Mouse (Mus musculus) forebrain, embryonic 14.5 days (tissue): ENCODE results near the gene Shcbp1l. TPM values are rescaled to one million over a fixed set of nuclear protein-coding genes. Genes with fewer than 3 reads are reported as not detected.
"Not testable (repeated sequence)": the region's sequence is repeated elsewhere in the genome, so short reads cannot be mapped to it uniquely, and the experiment has no call there.

ENCODE experiments used
- ATAC-seq: fragments of 200-750 bp; cut with Nextera tagmentation; 2 replicates; pipeline ENCODE4 v1.8.0; 2017; ENCODE audit warnings: mild to moderate bottlenecking, moderate library complexity
- DNase-seq: peaks from one replicate; pipeline ENCODE4 v3.0.0-alpha.2; 2015; ENCODE audit warnings: low spot score
- H3K27ac ChIP-seq: fragments of 300-500 bp; sonication (generic); 2 replicates; pipeline ENCODE4 v1.5.1; 2014; ENCODE audit warnings: low read depth, mild to moderate bottlenecking, control low read depth, low read length, moderate library complexity
- H3K27me3 ChIP-seq: fragments of 300-500 bp; sonication (generic); replicated peaks from 2 replicates; pipeline ENCODE4 v1.6.1; 2014; ENCODE audit warnings: low read length, control low read depth, mixed read lengths; ENCODE audit not compliant: control insufficient read depth, insufficient read depth
- H3K36me3 ChIP-seq: fragments of 300-500 bp; sonication (generic); 2 replicates; pipeline ENCODE4 v1.6.1; 2014; ENCODE audit warnings: low read length, control low read depth; ENCODE audit not compliant: control insufficient read depth, insufficient read depth
- H3K4me1 ChIP-seq: fragments of 300-500 bp; sonication (generic); 2 replicates; pipeline ENCODE4 v1.6.1; 2014; ENCODE audit warnings: antibody characterized with exemption, low read length, control low read depth; ENCODE audit not compliant: control insufficient read depth, insufficient read depth
- H3K4me2 ChIP-seq: fragments of 300-500 bp; sonication (generic); 2 replicates; pipeline ENCODE4 v1.6.1; 2014; ENCODE audit warnings: mild to moderate bottlenecking, control low read depth, low read length
- H3K4me3 ChIP-seq: fragments of 300-500 bp; sonication (generic); 2 replicates; pipeline ENCODE4 v1.5.1; 2014; ENCODE audit warnings: low read depth, low read length, control low read depth
- H3K9ac ChIP-seq: fragments of 300-500 bp; sonication (generic); 2 replicates; pipeline ENCODE4 v1.6.1; 2014; ENCODE audit warnings: mild to moderate bottlenecking, low read length, control low read depth, moderate library complexity
- H3K9me3 ChIP-seq: fragments of 300-500 bp; sonication (generic); replicated peaks from 2 replicates; pipeline ENCODE4 v1.6.1; 2016; ENCODE audit warnings: low read length, control low read depth, mixed read lengths; ENCODE audit not compliant: control insufficient read depth
- WGBS: fragments of 180-500 bp; shearing (Covaris S2); extraction: QIAGEN DNeasy Blood & Tissue Kit; methylation state at CpG from one replicate; pipeline ENCODE4 v1.1.7; 2014; 5-methylcytosine and 5-hydroxymethylcytosine counted together
- polyA plus RNA-seq: library from polyadenylated mRNA; unstranded; fragments of >200 nt; fragmentation: Nextera tagmentation; extraction: Ambion mirVana; gene quantifications from 2 replicates; pipeline ENCODE4 v1.2.1, GENCODE M21; 2014

Gene Shcbp1l
- polyA plus RNA-seq, 1 experiment from 2014 or later: 0.15 TPM

DNA sequence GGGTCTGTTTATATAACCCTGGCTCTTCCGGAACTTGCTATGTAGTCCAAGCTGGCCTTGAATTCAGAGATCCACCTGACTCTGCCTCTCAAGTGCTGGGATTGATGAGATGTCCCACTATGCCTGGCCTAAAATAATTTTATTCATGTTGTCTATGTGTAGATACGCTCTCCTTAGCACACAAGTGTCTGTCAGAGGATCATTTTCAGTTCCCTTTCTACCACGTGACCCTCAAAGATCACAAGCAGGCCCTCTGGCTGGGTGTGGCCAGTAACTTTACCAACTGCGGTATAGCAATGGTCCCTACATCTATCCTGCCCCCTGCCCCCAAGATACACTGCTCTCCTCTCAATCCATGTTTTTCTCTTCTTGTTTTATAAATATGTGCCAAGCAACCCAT, 10.0 kb upstream of the Shcbp1l start:
- no peaks in the 10 kb centered on the region for H3K4me1 ChIP-seq
- WGBS: 92% methylated on average over 4 of the region's 4 CpGs
- H3K4me2 ChIP-seq: no peak overlapping the region
- H3K36me3 ChIP-seq: no peaks in the 10 kb centered on the region
- H3K27me3 ChIP-seq: no peaks in the 10 kb centered on the region
- no peaks in the 10 kb centered on the region for H3K9me3 ChIP-seq
- no peak overlapping the region for H3K4me3 ChIP-seq
- no peak overlapping the region for H3K27ac ChIP-seq
- H3K9ac ChIP-seq: no peak overlapping the region
- DNase-seq (no peak), ATAC-seq (no peak)

GRCm38 (mm10) chr1:153415742-153416141, 9.2 kb upstream of the Shcbp1l start:
- WGBS: 86% methylated on average over 2 of the region's 5 CpGs
- not testable (repeated sequence) for ATAC-seq

GRCm38 (mm10) chr1:153416271-153416832, 8.6 kb upstream of the Shcbp1l start:
- not testable (repeated sequence) for DNase-seq, H3K9me3 ChIP-seq, H3K4me3 ChIP-seq, H3K27ac ChIP-seq, ATAC-seq, H3K27me3 ChIP-seq, H3K36me3 ChIP-seq, H3K4me2 ChIP-seq, H3K9ac ChIP-seq, H3K4me1 ChIP-seq
- WGBS: 87% methylated on average over 3 of the region's 3 CpGs

More at GRCm38 (mm10) chr1:153415742-153416141, 9.2 kb upstream of the Shcbp1l start:
- not testable (repeated sequence) for H3K9me3 ChIP-seq, H3K36me3 ChIP-seq, H3K4me2 ChIP-seq, H3K4me3 ChIP-seq, H3K4me1 ChIP-seq, H3K27ac ChIP-seq, H3K9ac ChIP-seq, DNase-seq, H3K27me3 ChIP-seq

DNA sequence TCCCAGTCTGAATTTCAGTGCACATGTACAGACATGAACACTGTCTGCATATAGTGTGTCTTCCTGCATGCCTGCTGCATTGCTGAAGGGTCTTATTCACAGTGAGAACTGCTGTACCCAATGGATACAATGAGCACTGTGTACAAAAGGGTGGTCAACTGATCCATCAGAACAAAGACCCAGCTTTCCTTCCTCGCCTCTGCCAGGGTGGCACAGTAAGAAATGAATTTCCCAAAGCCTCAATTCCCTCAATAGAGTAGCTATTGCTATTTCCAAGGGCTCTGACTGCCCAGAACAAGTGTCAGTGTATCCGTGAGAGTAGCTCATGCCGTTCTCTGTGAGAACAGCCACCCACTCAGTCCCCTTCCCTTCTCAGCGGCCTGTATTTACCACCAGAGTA, 7.2 kb upstream of the Shcbp1l start:
- H3K9me3 ChIP-seq, DNase-seq, H3K27me3 ChIP-seq, H3K4me3 ChIP-seq, H3K4me1 ChIP-seq, H3K36me3 ChIP-seq, H3K27ac ChIP-seq, H3K9ac ChIP-seq, H3K4me2 ChIP-seq, ATAC-seq: not testable (repeated sequence)
- 51% methylated on average over 4 of the region's 4 CpGs for WGBS

DNA sequence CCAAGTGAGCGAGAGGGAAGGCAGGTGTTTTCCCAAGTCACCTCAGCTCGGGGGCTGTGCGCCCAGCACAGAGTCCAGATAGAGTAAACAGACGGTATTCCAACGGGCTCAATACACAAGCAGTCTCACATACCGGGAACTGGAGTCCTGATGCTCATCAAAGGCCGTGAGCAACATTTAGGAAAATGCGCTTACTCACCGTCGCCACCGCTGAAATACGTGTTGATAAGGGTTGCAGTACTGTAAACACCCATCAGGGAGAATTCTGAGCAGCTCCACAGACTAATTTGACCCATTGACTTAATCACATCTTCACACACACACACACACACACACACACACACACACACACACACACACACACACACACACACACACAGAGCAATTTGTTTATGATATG, 691 bp upstream of the Shcbp1l start:
- H3K9me3 ChIP-seq: no peaks in the 10 kb centered on the region
- no peaks in the 10 kb centered on the region for H3K36me3 ChIP-seq
- peak overlapping the region; percentile 93 for H3K4me2 ChIP-seq
- peaks cover 5% of the 10 kb centered on the region; the same call in 1 of the 2 replicates for H3K4me1 ChIP-seq
- ATAC-seq (peak; percentile 22), DNase-seq (peak; percentile 43)
- no peak overlapping the region for H3K27ac ChIP-seq
- no peaks in the 10 kb centered on the region for H3K27me3 ChIP-seq
- no peak overlapping the region for H3K9ac ChIP-seq
- H3K4me3 ChIP-seq: peak overlapping the region; percentile 49
- WGBS: 30% methylated on average over 12 of the region's 12 CpGs

- H3K4me3 ChIP-seq: no peak overlapping the region
- no peak overlapping the region for H3K9ac ChIP-seq
- WGBS: 85% methylated on average over 7 of the region's 7 CpGs
- H3K27me3 ChIP-seq: no peaks in the 10 kb centered on the region
- no peaks in the 10 kb centered on the region for H3K9me3 ChIP-seq
- no peak overlapping the region for H3K27ac ChIP-seq
- no peak overlapping the region for H3K4me2 ChIP-seq
- no peak for DNase-seq
- ATAC-seq: no peak
- H3K36me3 ChIP-seq: no peaks in the 10 kb centered on the region
- H3K4me1 ChIP-seq: no peaks in the 10 kb centered on the region
Observed at GRCm38 (mm10) chr1:153431158-153431557, 6.2 kb downstream of the Shcbp1l start.

GRCm38 (mm10) chr1:153431701-153432100, 6.7 kb downstream of the Shcbp1l start:
- H3K4me1 ChIP-seq: no peaks in the 10 kb centered on the region

GRCm38 (mm10) chr1:153432329-153432728, 7.4 kb downstream of the Shcbp1l start:
- Histone ChIP-seq H3K4me1 (no peaks in the 10 kb centered on the region), H3K4me2 (no peak overlapping the region), H3K27me3 (no peaks in the 10 kb centered on the region), H3K9me3 (no peaks in the 10 kb centered on the region), H3K27ac (no peak overlapping the region), H3K36me3 (no peaks in the 10 kb centered on the region), H3K9ac (no peak overlapping the region), H3K4me3 (no peak overlapping the region)
- ATAC-seq (no peak), DNase-seq (no peak)
- 76% methylated on average over 2 of the region's 2 CpGs for WGBS

More at GRCm38 (mm10) chr1:153431701-153432100, 6.7 kb downstream of the Shcbp1l start:
- Histone ChIP-seq H3K4me3 (no peak overlapping the region), H3K36me3 (no peaks in the 10 kb centered on the region), H3K4me2 (no peak overlapping the region), H3K9me3 (no peaks in the 10 kb centered on the region), H3K27ac (no peak overlapping the region), H3K27me3 (no peaks in the 10 kb centered on the region), H3K9ac (no peak overlapping the region)
- DNase-seq (no peak), ATAC-seq (no peak)
- WGBS: 88% methylated on average over 10 of the region's 10 CpGs

- ATAC-seq (no peak), DNase-seq (no peak)
- no peaks in the 10 kb centered on the region for H3K9me3 ChIP-seq
- H3K27ac ChIP-seq: no peak overlapping the region
- H3K4me1 ChIP-seq: no peaks in the 10 kb centered on the region
- no peaks in the 10 kb centered on the region for H3K27me3 ChIP-seq
- WGBS: 86% methylated on average over 5 of the region's 5 CpGs
- no peak overlapping the region for H3K4me3 ChIP-seq
- no peak overlapping the region for H3K9ac ChIP-seq
- no peak overlapping the region for H3K4me2 ChIP-seq
- H3K36me3 ChIP-seq: no peaks in the 10 kb centered on the region
Observed at GRCm38 (mm10) chr1:153433851-153434589, 9.1 kb downstream of the Shcbp1l start.
